Mouse (Mus musculus) left cerebral cortex, adult 18-20 months (tissue): Measurements from ENCODE around the gene Olfr801. TPM values are rescaled to one million over a fixed set of nuclear protein-coding genes. Genes with fewer than 3 reads are reported as not detected.

ENCODE experiments used
- DNase-seq, 2 experiments: peaks; one replicate each; pipeline ENCODE4 v3.0.0; 2021 to 2022; ENCODE audit warnings: low spot score in 2 of 2, mixed read lengths in 1 of 2
- long read RNA-seq, 2 experiments: library from polyadenylated mRNA; stranded (forward); transcript quantifications; one replicate each; pipeline ENCODE4 v2.0.0; 2021
- total RNA-seq, 2 experiments: library from RNA; stranded (reverse); gene quantifications; 2 replicates each; pipeline ENCODE4 v1.2.3; 2021

The Olfr801 gene
- total RNA-seq, result not detected
- long read RNA-seq, experiment 1, result 0 reads
- long read RNA-seq, experiment 2, result 0 reads

- no peak for DNase-seq
Observed at GRCm38 (mm10) chr10:129673765-129674164, at the start of gene Olfr801. Olfr801 (minus strand) TSS chr10:129673865.

GRCm38 (mm10) chr10:129702910-129703309 is 29.2 kb upstream of the Olfr801 start, which contains the start of gene Olfr804:
Olfr804 (plus strand) TSS chr10:129703210.
- no peak for DNase-seq

- DNase-seq, result no peak
Observed at GRCm38 (mm10) chr10:129694186-129694585, 20.5 kb upstream of the Olfr801 start, which contains the start of gene Olfr803. Olfr803 (minus strand) TSS chr10:129694286.

GRCm38 (mm10) chr10:129688069-129688468 is 14.4 kb upstream of the Olfr801 start, which contains the start of gene Olfr802:
Olfr802 (minus strand) TSS chr10:129688169.
- no peak for DNase-seq

GRCm38 (mm10) chr10:129657394-129657793 is 16.3 kb downstream of the Olfr801 start, which contains the start of gene Olfr800:
Olfr800 (plus strand) TSS chr10:129657694.
- no peak for DNase-seq

GRCm38 (mm10) chr10:129651763-129652162 is 21.9 kb downstream of the Olfr801 start:
- no peak for DNase-seq

- no peak for DNase-seq
Observed at GRCm38 (mm10) chr10:129637184-129637583, 36.5 kb downstream of the Olfr801 start, which contains the start of gene Olfr799. Olfr799 (plus strand) TSS chr10:129637484.

GRCm38 (mm10) chr10:129627834-129628233 is 45.8 kb downstream of the Olfr801 start, which contains the start of gene Olfr798:
Olfr798 (minus strand) TSS chr10:129627934.
- DNase-seq, result no peak

GRCm38 (mm10) chr10:129623251-129623650 is 50.4 kb downstream of the Olfr801 start:
- DNase-seq, result no peak

- DNase-seq, result no peak
Observed at GRCm38 (mm10) chr10:129621724-129622123, 51.9 kb downstream of the Olfr801 start.

Other genes starting within 250 kb of the Olfr801 start
- not detected for gene Olfr786, start 246.6 kb downstream of the Olfr801 start, total RNA-seq
- not detected for gene Olfr787, start 212.0 kb downstream of the Olfr801 start, total RNA-seq
- not detected for gene Olfr788, start 202.9 kb downstream of the Olfr801 start, total RNA-seq
- gene Olfr789, start 189.1 kb downstream of the Olfr801 start, total RNA-seq, result not detected
- gene Olfr790, start 175.4 kb downstream of the Olfr801 start, total RNA-seq, result not detected
- not detected for gene Olfr791, start 152.1 kb downstream of the Olfr801 start, total RNA-seq
- not detected for gene Olfr792, start 134.7 kb downstream of the Olfr801 start, total RNA-seq
- gene Olfr794, start 106.2 kb downstream of the Olfr801 start, total RNA-seq, result not detected
- not detected for gene Olfr796, start 61.3 kb downstream of the Olfr801 start, total RNA-seq
- not detected for gene Olfr798, start 45.9 kb downstream of the Olfr801 start, total RNA-seq
- gene Olfr799, start 36.4 kb downstream of the Olfr801 start, total RNA-seq, result not detected
- not detected for gene Olfr800, start 16.2 kb downstream of the Olfr801 start, total RNA-seq
- not detected for gene Olfr802, start 14.3 kb upstream of the Olfr801 start, total RNA-seq
- not detected for gene Olfr803, start 20.4 kb upstream of the Olfr801 start, total RNA-seq
- not detected for gene Olfr804, start 29.3 kb upstream of the Olfr801 start, total RNA-seq
- gene Olfr805, start 55.5 kb upstream of the Olfr801 start, total RNA-seq, result not detected
- not detected for gene Olfr806, start 68.1 kb upstream of the Olfr801 start, total RNA-seq
- gene Olfr807, start 83.9 kb upstream of the Olfr801 start, total RNA-seq, result not detected
- not detected for gene Olfr808, start 91.6 kb upstream of the Olfr801 start, total RNA-seq
- not detected for gene Olfr809, start 100.8 kb upstream of the Olfr801 start, total RNA-seq
- gene Olfr810, start 121.1 kb upstream of the Olfr801 start, total RNA-seq, result not detected
- not detected for gene Olfr811, start 130.5 kb upstream of the Olfr801 start, total RNA-seq
- gene Olfr812, start 172.2 kb upstream of the Olfr801 start, total RNA-seq, result not detected
- gene Olfr813, start 181.5 kb upstream of the Olfr801 start, total RNA-seq, result not detected
- gene Olfr814, start 206.0 kb upstream of the Olfr801 start, total RNA-seq, result not detected
- not detected for gene Olfr815, start 232.0 kb upstream of the Olfr801 start, total RNA-seq
- not detected for gene Olfr816, start 241.7 kb upstream of the Olfr801 start, total RNA-seq